Mouse (Mus musculus) Patski (cell line): ENCODE results near the gene Pyroxd2. TPM values are rescaled to one million over a fixed set of nuclear protein-coding genes. Genes with fewer than 3 reads are reported as not detected.
A peak's percentile ranks its signal among the peaks of the same experiment; 100 is the strongest.

ENCODE experiments used
- ATAC-seq: fragments of 100-300 bp; one replicate; pipeline ENCODE4 v1.8.0; 2021
- CTCF ChIA-PET: fragments of 350-600 bp; sonication (Branson Sonifier 250); formaldehyde crosslinking; loops from one replicate; lab custom pipeline; 2022; ENCODE audit warnings: inconsistent platforms; lab: Charles Lee
- POLR2A ChIA-PET: fragments of 350-600 bp; sonication (Branson Sonifier 250); formaldehyde crosslinking; loops from one replicate; lab custom pipeline; 2022; ENCODE audit warnings: antibody characterized with exemption, inconsistent platforms; lab: Charles Lee
- DNase-seq: peaks from one replicate; pipeline ENCODE4 v3.0.0-alpha.2; 2011; ENCODE audit warnings: low read depth, low spot score
- H3K27me3 ChIP-seq: fragments of 371-371 bp; one replicate; pipeline ENCODE4 v1.5.1; 2021
- CTCF ChIP-seq: fragments of 100-300 bp; IDR thresholded peaks from one replicate; pipeline ENCODE4 v1.5.1; 2021
- in situ Hi-C: fragments of 300-500 bp; cut with MboI; formaldehyde crosslinking; loops from 3 replicates; pipeline ENCODE4 v1.11.1; 2018; ENCODE audit warnings: low pct_unique_long_range_greater_than_20kb, mixed read lengths
- polyA plus RNA-seq: library from polyadenylated mRNA; unstranded; gene quantifications from one replicate; pipeline ENCODE4 v1.2.3, GENCODE M21; 2021

Gene Pyroxd2
- polyA plus RNA-seq, 1 experiment from 2014 or later: 0.30 TPM

DNA sequence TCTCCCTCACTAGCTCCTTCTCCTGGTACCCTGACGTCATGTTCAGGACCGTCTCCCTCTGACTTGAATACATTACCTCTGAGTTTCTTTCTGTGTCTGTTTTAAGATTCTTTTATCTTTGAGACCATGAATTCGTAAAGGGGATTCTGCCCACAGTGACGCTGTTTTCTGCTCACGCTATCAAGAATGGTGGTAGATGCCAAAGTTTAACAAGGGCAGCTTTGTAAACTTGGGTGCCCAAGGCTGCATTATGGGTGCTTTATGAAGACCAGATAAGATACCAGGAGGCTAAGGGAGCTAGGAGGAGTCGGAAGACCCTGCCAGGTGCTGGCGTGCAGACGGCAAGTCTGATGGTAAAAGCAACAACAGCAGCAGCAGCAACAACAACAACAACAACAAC is 5.9 kb downstream of the Pyroxd2 start:
- ATAC-seq (no peak), DNase-seq (no peak)
- no peak for TF ChIP-seq CTCF
- in situ Hi-C loops: loop anchor here (5.0 to 10.0 kb wide), 2 partner anchors 154 to 432 kb away; no protein-coding TSS in a partner anchor
- CTCF ChIA-PET: no interaction called here
- POLR2A ChIA-PET: no interaction called here
- H3K27me3 ChIP-seq: no peaks in the 10 kb centered on the region

DNA sequence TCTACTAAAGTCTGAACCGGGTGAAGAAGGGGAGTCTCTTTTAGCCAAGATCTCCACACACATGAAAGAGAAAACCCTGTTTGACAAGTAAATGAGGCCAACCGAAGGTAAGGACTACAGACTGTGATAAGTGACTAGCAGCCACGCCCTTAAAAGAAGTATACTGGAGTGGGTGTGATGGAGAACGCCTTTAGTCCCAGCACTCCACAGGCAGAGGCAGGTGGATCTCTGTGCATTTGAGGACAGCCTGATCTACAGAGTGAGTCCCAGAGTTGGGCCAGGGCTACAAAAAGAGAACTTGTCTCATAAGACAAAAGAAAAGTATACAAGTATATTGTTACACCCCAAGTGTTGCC is 6.7 kb downstream of the Pyroxd2 start:
- POLR2A ChIA-PET: no interaction called here
- CTCF ChIA-PET: interaction anchor here (1.2 kb wide), 1 partner anchor 430 kb away, joined by 3 read pairs; no protein-coding TSS in a partner anchor
- ATAC-seq (no peak), DNase-seq (no peak)
- H3K27me3 ChIP-seq: no peaks in the 10 kb centered on the region
- in situ Hi-C loops: loop anchor here (5.0 to 10.0 kb wide), 2 partner anchors 154 to 431 kb away; no protein-coding TSS in a partner anchor
- no peak for TF ChIP-seq CTCF

DNA sequence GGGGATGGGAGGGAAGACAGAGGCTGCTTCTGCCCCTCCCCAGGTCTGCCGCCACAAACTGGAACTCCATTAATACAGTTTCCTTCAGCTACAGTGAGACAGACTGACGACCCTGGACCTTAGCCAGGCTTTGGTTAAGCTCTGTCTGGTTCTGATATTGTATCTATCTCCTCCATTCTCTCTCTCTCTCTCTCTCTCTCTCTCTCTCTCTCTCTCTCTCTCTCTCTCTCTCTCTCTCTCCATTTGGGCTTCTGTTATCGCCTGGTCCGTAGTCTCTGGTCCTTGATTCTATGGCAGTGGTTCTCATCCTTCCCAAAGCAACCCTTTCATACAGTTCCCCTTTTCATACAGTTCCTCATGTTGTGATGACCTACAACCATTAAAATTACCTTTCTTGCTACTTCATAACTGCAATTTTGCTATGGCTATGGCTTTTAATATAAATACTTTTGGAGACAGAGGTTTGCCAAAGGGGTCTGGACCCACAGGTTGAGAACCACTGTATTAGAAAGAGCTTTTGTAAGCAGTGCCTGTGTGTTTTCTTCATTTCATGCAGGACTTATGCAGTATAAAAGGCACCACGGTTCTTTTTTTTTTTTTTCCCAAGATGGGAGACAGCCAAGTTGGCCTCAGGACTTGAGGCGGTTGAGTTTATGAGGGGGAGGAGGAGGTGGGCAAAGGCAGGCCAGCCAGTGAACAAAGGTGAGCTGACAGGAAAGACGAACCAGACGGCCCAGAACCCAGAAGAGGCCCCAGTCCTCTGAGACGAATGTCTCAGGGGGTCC is 7.3 kb downstream of the Pyroxd2 start:
- in situ Hi-C loops: loop anchor here (5.0 to 10.0 kb wide), 2 partner anchors 153 to 430 kb away; no protein-coding TSS in a partner anchor
- no peak for DNase-seq
- no peak for TF ChIP-seq CTCF
- POLR2A ChIA-PET: interaction anchor here (1.0 kb wide), 1 partner anchor 84 kb away, joined by 3 read pairs; no protein-coding TSS in a partner anchor
- H3K27me3 ChIP-seq: no peaks in the 10 kb centered on the region
- ATAC-seq: no peak
- CTCF ChIA-PET: interaction anchor here (0.7 to 2.7 kb wide), 7 partner anchors 27 to 430 kb away, joined by 3 to 25 read pairs (median 5); no protein-coding TSS in a partner anchor

DNA sequence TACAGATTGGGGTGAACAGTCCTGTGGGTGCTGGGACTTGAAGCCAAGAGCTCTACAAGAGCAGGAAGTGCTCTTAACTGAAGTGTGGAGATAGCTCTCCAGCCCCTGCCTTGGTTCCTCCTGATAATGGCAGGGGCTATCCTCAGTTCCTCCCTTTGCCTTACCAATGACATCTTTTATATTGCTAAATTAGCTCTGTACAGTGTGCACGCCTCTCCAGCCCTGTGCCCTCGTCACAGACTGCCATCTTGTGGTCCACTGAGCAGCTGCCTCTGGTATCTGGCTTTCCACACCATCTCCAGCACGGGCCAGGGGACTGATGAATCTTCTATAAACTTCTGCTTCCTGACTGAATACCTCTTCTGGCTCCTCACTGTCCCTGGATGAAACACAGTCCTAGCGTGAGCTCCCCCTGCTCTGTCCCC is 8.4 kb downstream of the Pyroxd2 start:
- TF ChIP-seq CTCF: no peak
- CTCF ChIA-PET: interaction anchor here (0.5 to 2.7 kb wide), 15 partner anchors 9 to 428 kb away, joined by 3 to 25 read pairs (median 3); partner anchors contain the start of gene Pyroxd2
- DNase-seq (no peak), ATAC-seq (peak; percentile 65)
- H3K27me3 ChIP-seq: no peaks in the 10 kb centered on the region
- in situ Hi-C loops: loop anchor here (10.0 kb wide), 1 partner anchor 429 kb away; no protein-coding TSS in a partner anchor
- POLR2A ChIA-PET: interaction anchor here (1.0 kb wide), 1 partner anchor 83 kb away, joined by 3 read pairs; no protein-coding TSS in a partner anchor

DNA sequence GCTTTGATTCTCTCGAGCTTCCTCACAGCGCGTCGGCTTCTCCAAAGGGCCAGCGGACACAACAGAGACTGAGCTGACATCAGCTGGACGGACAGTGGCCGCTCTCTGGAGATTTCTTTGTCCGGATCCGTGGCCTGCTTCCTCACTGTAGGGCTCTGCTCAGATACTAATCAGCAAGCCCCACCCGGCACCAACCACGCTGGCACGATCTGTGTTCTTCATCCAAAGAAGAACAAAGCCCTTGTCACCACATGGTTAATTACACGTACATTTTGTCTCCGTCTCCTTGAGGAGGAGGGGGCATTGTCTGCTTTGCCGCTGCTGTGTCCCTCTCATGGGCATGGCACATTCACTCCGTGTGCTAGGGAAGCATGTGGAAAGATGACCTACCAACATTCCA is 9.3 kb downstream of the Pyroxd2 start:
- DNase-seq (no peak), ATAC-seq (no peak)
- H3K27me3 ChIP-seq: no peaks in the 10 kb centered on the region
- in situ Hi-C loops: loop anchor here (10.0 kb wide), 1 partner anchor 428 kb away; no protein-coding TSS in a partner anchor
- no peak for TF ChIP-seq CTCF
- ChIA-PET POLR2A (no interaction called here), CTCF (interaction anchor here (0.6 to 2.7 kb wide), 5 partner anchors 25 to 892 kb away, joined by 3 to 25 read pairs (median 5); no protein-coding TSS in a partner anchor)

DNA sequence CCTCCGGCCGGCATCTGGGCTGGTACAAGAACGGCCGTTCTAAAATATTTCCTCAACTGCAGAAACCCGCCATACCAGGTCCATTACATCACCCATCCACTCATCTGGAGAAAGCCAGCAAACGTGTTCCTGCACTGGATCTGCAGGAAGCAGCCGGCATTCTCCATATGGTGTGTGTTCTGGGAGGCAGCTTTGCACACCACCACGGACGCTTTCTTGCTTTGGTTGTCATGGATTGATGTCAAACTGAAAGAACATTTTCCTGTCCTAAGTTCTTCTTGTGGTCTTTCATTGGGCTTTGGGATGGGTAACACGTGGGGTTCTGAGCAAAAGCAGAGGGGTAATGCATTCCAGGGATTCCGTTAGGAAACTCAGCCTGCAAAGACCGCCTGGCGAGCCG is 10.7 kb downstream of the Pyroxd2 start:
- TF ChIP-seq CTCF: no peak
- DNase-seq: no peak
- in situ Hi-C loops: loop anchor here (10.0 kb wide), 1 partner anchor 427 kb away; no protein-coding TSS in a partner anchor
- ChIA-PET POLR2A (no interaction called here), CTCF (interaction anchor here (1.0 kb wide), 1 partner anchor 224 kb away, joined by 3 read pairs; no protein-coding TSS in a partner anchor)
- no peaks in the 10 kb centered on the region for H3K27me3 ChIP-seq
- ATAC-seq: peak; percentile 19

DNA sequence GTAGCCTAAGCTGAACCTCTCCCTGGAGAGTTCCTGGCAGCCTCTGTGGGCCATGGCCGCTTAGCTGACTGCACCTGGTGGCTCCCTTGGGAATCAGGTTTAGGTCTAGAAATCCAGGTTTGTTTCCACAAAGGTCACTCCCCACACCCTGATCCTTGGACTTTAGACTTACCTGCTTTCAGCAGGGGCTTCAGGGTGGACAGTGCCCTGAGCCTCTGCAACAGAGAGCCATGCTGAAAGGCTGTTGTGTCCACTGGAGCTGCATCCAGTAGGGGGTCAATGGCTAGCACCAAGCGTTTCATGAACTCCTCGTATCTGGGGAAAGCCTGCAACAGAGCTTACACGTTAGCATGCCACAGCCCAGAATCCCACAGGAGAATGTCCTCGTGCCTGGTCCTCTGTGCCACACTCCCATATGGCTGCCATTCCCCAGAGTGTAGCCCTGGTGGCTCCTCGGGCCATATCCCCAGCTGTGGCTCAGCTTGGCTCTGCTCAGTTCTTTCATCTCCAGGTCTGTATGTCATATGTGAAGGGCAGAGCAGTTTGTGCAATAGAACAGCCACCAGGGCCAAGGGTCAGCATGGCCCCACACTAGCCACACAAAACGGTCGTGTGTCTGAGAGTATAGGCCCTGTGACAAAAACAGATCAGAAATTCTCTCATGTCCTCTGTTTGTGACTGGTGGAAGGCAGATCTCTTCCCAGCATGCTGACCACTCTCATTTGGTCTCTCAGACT is 12.2 kb downstream of the Pyroxd2 start:
- ATAC-seq (no peak), DNase-seq (no peak)
- no peak for TF ChIP-seq CTCF
- in situ Hi-C loops: loop anchor here (10.0 kb wide), 1 partner anchor 426 kb away; no protein-coding TSS in a partner anchor
- POLR2A ChIA-PET: interaction anchor here (1.8 kb wide), 1 partner anchor 13 kb away, joined by 3 read pairs; no protein-coding TSS in a partner anchor
- CTCF ChIA-PET: interaction anchor here (1.2 kb wide), 1 partner anchor 81 kb away, joined by 3 read pairs; no protein-coding TSS in a partner anchor
- no peaks in the 10 kb centered on the region for H3K27me3 ChIP-seq

DNA sequence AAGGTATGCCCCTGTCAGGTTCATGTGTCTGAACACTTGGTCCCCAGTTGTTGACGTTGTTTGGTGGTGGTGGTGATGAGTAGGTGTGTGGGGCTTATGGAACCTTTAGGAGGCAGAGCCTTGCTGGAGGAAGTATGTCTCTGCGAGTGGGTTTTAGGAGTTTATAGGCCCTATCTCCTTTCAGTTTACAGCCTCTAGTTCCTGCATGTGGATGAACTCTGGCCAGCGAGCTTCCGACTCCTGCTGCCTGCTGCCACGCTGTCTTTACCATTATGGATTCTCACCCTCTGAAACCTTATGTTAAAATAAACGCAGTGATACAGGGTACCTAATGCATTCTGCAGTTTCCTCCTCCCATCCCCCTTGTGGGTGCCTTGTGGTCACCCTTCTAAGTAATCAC is 12.8 kb downstream of the Pyroxd2 start:
- POLR2A ChIA-PET: interaction anchor here (1.8 kb wide), 1 partner anchor 12 kb away, joined by 3 read pairs; no protein-coding TSS in a partner anchor
- CTCF ChIA-PET: interaction anchor here (1.2 kb wide), 1 partner anchor 80 kb away, joined by 3 read pairs; no protein-coding TSS in a partner anchor
- H3K27me3 ChIP-seq: no peaks in the 10 kb centered on the region
- in situ Hi-C loops: loop anchor here (10.0 kb wide), 1 partner anchor 425 kb away; no protein-coding TSS in a partner anchor
- no peak for DNase-seq
- TF ChIP-seq CTCF: no peak
- ATAC-seq: no peak

DNA sequence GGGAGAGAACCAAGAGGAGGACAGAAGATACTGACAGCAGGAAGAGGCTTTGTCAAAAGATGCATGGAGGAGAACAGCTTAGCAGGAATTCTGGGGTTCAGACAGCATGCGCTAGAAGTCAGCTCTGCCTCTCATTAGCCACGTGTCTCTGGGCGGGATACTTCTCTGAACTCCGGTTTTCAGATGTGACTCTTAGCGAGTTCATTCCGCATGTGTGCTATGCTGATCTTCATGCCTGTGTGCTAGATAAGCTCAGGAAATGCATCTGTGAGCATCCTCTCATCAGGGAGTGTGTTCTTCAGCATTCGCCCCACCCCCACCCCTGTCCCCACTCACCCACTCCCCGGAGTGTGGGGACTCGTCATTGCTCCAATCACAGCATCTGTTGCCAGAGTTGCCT is 14.8 kb downstream of the Pyroxd2 start:
- CTCF ChIA-PET: no interaction called here
- ATAC-seq (no peak), DNase-seq (no peak)
- H3K27me3 ChIP-seq: no peaks in the 10 kb centered on the region
- in situ Hi-C loops: no loop called here
- POLR2A ChIA-PET: no interaction called here
- no peak for TF ChIP-seq CTCF

DNA sequence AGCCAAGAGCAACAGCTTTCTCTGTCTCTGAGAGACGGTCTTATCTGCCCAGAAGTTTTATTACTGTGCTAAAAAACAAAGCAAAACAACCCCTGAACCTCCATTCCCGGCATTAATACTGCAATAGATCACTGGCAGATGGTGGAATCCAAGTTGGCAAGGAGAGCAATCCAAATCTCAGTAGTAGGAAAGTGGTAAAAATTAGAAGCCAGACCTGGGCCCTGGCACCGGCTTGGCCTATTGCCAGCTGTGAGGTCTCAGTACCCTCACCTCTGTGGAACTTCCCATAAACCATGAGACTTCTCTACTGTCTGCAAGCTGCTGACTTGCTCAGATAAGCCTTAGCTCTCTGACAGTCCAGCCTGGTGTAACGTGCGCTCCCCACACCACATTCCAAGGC is 17.6 kb downstream of the Pyroxd2 start:
- POLR2A ChIA-PET: no interaction called here
- TF ChIP-seq CTCF: no peak
- CTCF ChIA-PET: no interaction called here
- in situ Hi-C loops: no loop called here
- DNase-seq: no peak
- H3K27me3 ChIP-seq: no peaks in the 10 kb centered on the region
- no peak for ATAC-seq
